Mouse (Mus musculus) heart, postnatal 0 days (tissue): ENCODE measurements around the gene 4933406M09Rik. TPM values are rescaled to one million over a fixed set of nuclear protein-coding genes. Genes with fewer than 3 reads are reported as not detected.
A peak's percentile ranks its signal among the peaks of the same experiment; 100 is the strongest.

ENCODE experiments used
- ATAC-seq: fragments of 200-750 bp; cut with Nextera tagmentation; 2 replicates; pipeline ENCODE4 v1.8.0; 2017; ENCODE audit warnings: low read depth, moderate number of reproducible peaks, moderate library complexity; ENCODE audit not compliant: insufficient read depth
- DNase-seq: peaks from one replicate; pipeline ENCODE4 v3.0.0-alpha.2; 2016; ENCODE audit warnings: low spot score
- H3K27ac ChIP-seq: fragments of 300-500 bp; sonication (generic); 2 replicates; pipeline ENCODE4 v1.5.1; 2014; ENCODE audit warnings: low read depth, mild to moderate bottlenecking
- H3K27me3 ChIP-seq: fragments of 300-500 bp; sonication (generic); 2 replicates; pipeline ENCODE4 v1.6.1; 2014; ENCODE audit warnings: low read length, mixed read lengths; ENCODE audit not compliant: control insufficient read depth, insufficient read depth
- H3K36me3 ChIP-seq: fragments of 300-500 bp; sonication (generic); replicated peaks from 2 replicates; pipeline ENCODE4 v1.6.1; 2014; ENCODE audit warnings: low read length, mixed read lengths; ENCODE audit not compliant: control insufficient read depth, insufficient read depth
- H3K4me1 ChIP-seq: fragments of 300-500 bp; sonication (generic); 2 replicates; pipeline ENCODE4 v1.6.1; 2014; ENCODE audit warnings: antibody characterized with exemption; ENCODE audit not compliant: control insufficient read depth, insufficient read depth
- H3K4me2 ChIP-seq: fragments of 300-500 bp; sonication (generic); 2 replicates; pipeline ENCODE4 v1.6.1; 2014; ENCODE audit warnings: low read depth, mild to moderate bottlenecking, low read length, moderate library complexity
- H3K4me3 ChIP-seq: fragments of 300-500 bp; sonication (generic); 2 replicates; pipeline ENCODE4 v1.5.1; 2014; ENCODE audit warnings: low read depth, low read length
- H3K9ac ChIP-seq: fragments of 300-500 bp; sonication (generic); replicated peaks from 2 replicates; pipeline ENCODE4 v1.6.1; 2014; ENCODE audit warnings: low read depth, low read length, mixed read lengths
- H3K9me3 ChIP-seq: fragments of 300-500 bp; sonication (generic); replicated peaks from 2 replicates; pipeline ENCODE4 v1.6.1; 2016; ENCODE audit warnings: low read length; ENCODE audit not compliant: control insufficient read depth
- CTCF ChIP-seq: IDR thresholded peaks from 2 replicates; pipeline ENCODE4 v1.5.1; 2016; ENCODE audit warnings: antibody characterized with exemption, control low read depth, low read depth
- EP300 ChIP-seq: IDR thresholded peaks from 2 replicates; pipeline ENCODE4 v1.6.1; 2016; ENCODE audit warnings: antibody characterized with exemption, low read depth
- WGBS: fragments of 180-500 bp; shearing (Covaris S2); extraction: QIAGEN DNeasy Blood & Tissue Kit; methylation state at CpG from one replicate; pipeline ENCODE4 v1.1.7; 2014; 5-methylcytosine and 5-hydroxymethylcytosine counted together
- polyA plus RNA-seq: library from polyadenylated mRNA; unstranded; fragments of >200 nt; fragmentation: Nextera tagmentation; extraction: Ambion mirVana; gene quantifications from 2 replicates; pipeline ENCODE4 v1.2.1, GENCODE M21; 2015
- total RNA-seq: library from RNA; depleted of rRNA; stranded (reverse); fragments of >200 nt; gene quantifications from 2 replicates; pipeline ENCODE4 v1.2.3, GENCODE M21; 2014; ENCODE audit warnings: low replicate concordance

Gene 4933406M09Rik
- total and polyA plus RNA-seq, 2 experiments from 2014 or later, result not detected

GRCm38 (mm10) chr1:134347791-134348190 is 37.9 kb upstream of the 4933406M09Rik start:
- DNase-seq (no peak), ATAC-seq (no peak)
- peaks cover 58% of the 10 kb centered on the region for H3K36me3 ChIP-seq
- H3K27me3 ChIP-seq, result no peaks in the 10 kb centered on the region
- H3K4me2 ChIP-seq, result no peak overlapping the region
- no peak for TF ChIP-seq EP300
- TF ChIP-seq CTCF, result no peak
- H3K27ac ChIP-seq, result no peak overlapping the region
- H3K9ac ChIP-seq, result no peak overlapping the region
- no peaks in the 10 kb centered on the region for H3K9me3 ChIP-seq
- WGBS, result 79% methylated on average over 9 of the region's 9 CpGs
- H3K4me3 ChIP-seq, result no peak overlapping the region
- 0 out of 2 replicates have a peak, but pooled peaks cover 16% of the 10 kb centered on the region for H3K4me1 ChIP-seq

- H3K4me3 ChIP-seq, result no peak overlapping the region
- H3K36me3 ChIP-seq, result peaks cover 86% of the 10 kb centered on the region
- no peaks in the 10 kb centered on the region for H3K4me1 ChIP-seq
- 93% methylated on average over 2 of the region's 2 CpGs for WGBS
- H3K27ac ChIP-seq, result no peak overlapping the region
- no peak overlapping the region for H3K4me2 ChIP-seq
- ATAC-seq (no peak), DNase-seq (no peak)
- H3K9ac ChIP-seq, result no peak overlapping the region
- H3K27me3 ChIP-seq, result no peaks in the 10 kb centered on the region
- no peaks in the 10 kb centered on the region for H3K9me3 ChIP-seq
- TF ChIP-seq EP300, result no peak
- no peak for TF ChIP-seq CTCF
These were observed 32.4 kb upstream of the 4933406M09Rik start for GRCm38 (mm10) chr1:134353326-134353725.

- H3K36me3 ChIP-seq, result peaks cover 72% of the 10 kb centered on the region
These were observed 28.3 kb upstream of the 4933406M09Rik start for GRCm38 (mm10) chr1:134357461-134357860.

GRCm38 (mm10) chr1:134360656-134361055 is 25.1 kb upstream of the 4933406M09Rik start:
- Histone ChIP-seq H3K9ac (peak overlapping the region; percentile 95; the same call in 1 of the 2 replicates), H3K4me1 (peaks cover 6% of the 10 kb centered on the region), H3K4me3 (peak overlapping the region; percentile 91), H3K27me3 (no peaks in the 10 kb centered on the region), H3K36me3 (peaks cover 41% of the 10 kb centered on the region), H3K4me2 (peak overlapping the region; percentile 89), H3K27ac (no peak overlapping the region), H3K9me3 (no peaks in the 10 kb centered on the region)
- ATAC-seq (no peak), DNase-seq (no peak)
- WGBS, result 67% methylated on average over 7 of the region's 7 CpGs
- TF ChIP-seq CTCF, result no peak
- TF ChIP-seq EP300, result no peak

More at GRCm38 (mm10) chr1:134357461-134357860, 28.3 kb upstream of the 4933406M09Rik start:
- no peaks in the 10 kb centered on the region for H3K9me3 ChIP-seq
- no peak for ATAC-seq
- whole genome bisulfite sequencing, result 78% methylated on average over 4 of the region's 4 CpGs
- H3K27me3 ChIP-seq, result no peaks in the 10 kb centered on the region
- no peak overlapping the region for H3K9ac ChIP-seq
- peaks cover 6% of the 10 kb centered on the region for H3K4me1 ChIP-seq
- H3K4me2 ChIP-seq, result no peak overlapping the region
- H3K27ac ChIP-seq, result no peak overlapping the region
- no peak for TF ChIP-seq EP300
- TF ChIP-seq CTCF, result no peak
- DNase-seq, result no peak
- no peak overlapping the region for H3K4me3 ChIP-seq

GRCm38 (mm10) chr1:134361195-134361856 is 24.4 kb upstream of the 4933406M09Rik start:
- Histone ChIP-seq H3K9me3 (no peaks in the 10 kb centered on the region), H3K36me3 (peaks cover 34% of the 10 kb centered on the region), H3K27me3 (no peaks in the 10 kb centered on the region), H3K27ac (peak overlapping the region; percentile 83), H3K4me2 (peak overlapping the region; percentile 89), H3K9ac (peak overlapping the region; percentile 95), H3K4me3 (peak overlapping the region; percentile 91), H3K4me1 (peaks cover 6% of the 10 kb centered on the region)
- ATAC-seq, result peak; percentile 80
- TF ChIP-seq CTCF (no peak), EP300 (no peak)
- WGBS, result under 1% methylated on average over 41 of the region's 44 CpGs
- no peak for DNase-seq

GRCm38 (mm10) chr1:134361857-134362212 is 23.9 kb upstream of the 4933406M09Rik start, which contains the start of gene Tmem183a:
Tmem183a (minus strand) TSS chr1:134361979.
- peak within 1 kb of the TSS; percentile 89 for H3K4me2 ChIP-seq
- TF ChIP-seq CTCF, result no peak
- peak; percentile 84 for TF ChIP-seq EP300
- no peaks in the 10 kb centered on the region for H3K9me3 ChIP-seq
- peaks cover 6% of the 10 kb centered on the region for H3K4me1 ChIP-seq
- H3K4me3 ChIP-seq, result peak within 1 kb of the TSS; percentile 91
- peaks cover 30% of the 10 kb centered on the region for H3K36me3 ChIP-seq
- peak within 1 kb of the TSS; percentile 95 for H3K9ac ChIP-seq
- DNase-seq, result peak; percentile 94
- ATAC-seq, result peak; percentile 99
- no peaks in the 10 kb centered on the region for H3K27me3 ChIP-seq
- H3K27ac ChIP-seq, result peak within 1 kb of the TSS; percentile 83
- under 1% methylated on average over 38 of the region's 38 CpGs for WGBS
